Mouse (Mus musculus) monocyte, adult 2 months (primary cell): Measurements from ENCODE around the gene Trappc3l.
A peak's percentile ranks its signal among the peaks of the same experiment; 100 is the strongest.
"Not testable (repeated sequence)": the region's sequence is repeated elsewhere in the genome, so short reads cannot be mapped to it uniquely, and the experiment has no call there.

Experiments used
- DNase-seq, 2 experiments: peaks; one replicate each; pipeline ENCODE4 v3.0.0; 2022; ENCODE audit warnings: low spot score in 2 of 2, low read depth in 1 of 2

Gene Trappc3l

GRCm38 (mm10) chr10:34037401-34037800, at the start of gene Trappc3l:
TSS of gene Trappc3l (plus strand) at chr10:34037597.
- DNase-seq = no peak

GRCm38 (mm10) chr10:33996686-33997085, 40.7 kb upstream of the Trappc3l start:
- not testable (repeated sequence) for DNase-seq

- DNase-seq = no peak
Observed at GRCm38 (mm10) chr10:33998397-33998796, 39.0 kb upstream of the Trappc3l start.

GRCm38 (mm10) chr10:34012581-34012980, 24.8 kb upstream of the Trappc3l start:
- DNase-seq = no peak

- DNase-seq = no peak
Observed at GRCm38 (mm10) chr10:34013241-34013640, 24.2 kb upstream of the Trappc3l start.

GRCm38 (mm10) chr10:34018746-34019301, 18.6 kb upstream of the Trappc3l start:
- no peak for DNase-seq

- DNase-seq = peak; percentile 96 to 97
Observed at GRCm38 (mm10) chr10:34019302-34020075, 17.9 kb upstream of the Trappc3l start, which contains the start of gene Rwdd1. TSS of gene Rwdd1 (minus strand) at chr10:34019624.

- DNase-seq = no peak
Observed at GRCm38 (mm10) chr10:34030322-34030721, 7.1 kb upstream of the Trappc3l start.

- DNase-seq = peak in 1 of 2 experiments; percentile 28
Observed at GRCm38 (mm10) chr10:34033630-34034305, 3.6 kb upstream of the Trappc3l start.

GRCm38 (mm10) chr10:34036587-34036986, 810 bp upstream of the Trappc3l start:
- DNase-seq = no peak

- DNase-seq = no peak
Observed at GRCm38 (mm10) chr10:34044210-34044609, 6.8 kb downstream of the Trappc3l start, which contains the start of gene Calhm4. TSS of gene Calhm4 (minus strand) at chr10:34044310.

- no peak for DNase-seq
Observed at GRCm38 (mm10) chr10:34053987-34054386, 16.6 kb downstream of the Trappc3l start.

GRCm38 (mm10) chr10:34066591-34066990, 29.2 kb downstream of the Trappc3l start:
- no peak for DNase-seq

GRCm38 (mm10) chr10:34069606-34070005, 32.2 kb downstream of the Trappc3l start:
- no peak for DNase-seq

- DNase-seq = no peak
Observed at GRCm38 (mm10) chr10:34070999-34071492, 33.6 kb downstream of the Trappc3l start.

GRCm38 (mm10) chr10:34071650-34072049, 34.3 kb downstream of the Trappc3l start:
- no peak for DNase-seq

GRCm38 (mm10) chr10:34074522-34075200, 37.3 kb downstream of the Trappc3l start:
- no peak for DNase-seq

GRCm38 (mm10) chr10:34086514-34086913, 49.1 kb downstream of the Trappc3l start:
- DNase-seq = no peak

- DNase-seq = no peak
Observed at GRCm38 (mm10) chr10:34088515-34088914, 51.1 kb downstream of the Trappc3l start.

- DNase-seq = no peak
Observed at GRCm38 (mm10) chr10:34089517-34089916, 52.1 kb downstream of the Trappc3l start.

GRCm38 (mm10) chr10:34090481-34090880, 53.1 kb downstream of the Trappc3l start:
- DNase-seq = no peak
